Mouse (Mus musculus) midbrain, embryonic 16.5 days (tissue): ENCODE data around the gene Gm20388. TPM values are rescaled to one million over a fixed set of nuclear protein-coding genes. Genes with fewer than 3 reads are reported as not detected.

Experiments
- ATAC-seq: fragments of 200-750 bp; cut with Nextera tagmentation; 2 replicates; pipeline ENCODE4 v1.8.0; 2017; ENCODE audit warnings: moderate TSS enrichment
- H3K27ac ChIP-seq: fragments of 300-500 bp; sonication (generic); 2 replicates; pipeline ENCODE4 v1.5.1; 2014; ENCODE audit warnings: mild to moderate bottlenecking, low read length, mixed read lengths
- H3K27me3 ChIP-seq: fragments of 300-500 bp; sonication (generic); 2 replicates; pipeline ENCODE4 v1.6.1; 2014; ENCODE audit warnings: low read depth, low read length, mixed read lengths; ENCODE audit not compliant: control insufficient read depth, insufficient read depth
- H3K36me3 ChIP-seq: fragments of 300-500 bp; sonication (generic); 2 replicates; pipeline ENCODE4 v1.6.1; 2014; ENCODE audit warnings: mild to moderate bottlenecking, low read length, moderate library complexity, mixed read lengths; ENCODE audit not compliant: control insufficient read depth, insufficient read depth
- H3K4me1 ChIP-seq: fragments of 300-500 bp; sonication (generic); 2 replicates; pipeline ENCODE4 v1.6.1; 2014; ENCODE audit warnings: mild to moderate bottlenecking, low read length, mixed read lengths; ENCODE audit not compliant: control insufficient read depth, insufficient read depth
- H3K4me2 ChIP-seq: fragments of 300-500 bp; sonication (generic); 2 replicates; pipeline ENCODE4 v1.6.1; 2014; ENCODE audit warnings: mild to moderate bottlenecking, low read length, mixed read lengths
- H3K4me3 ChIP-seq: fragments of 300-500 bp; sonication (generic); 2 replicates; pipeline ENCODE4 v1.5.1; 2014; ENCODE audit warnings: low read depth, mild to moderate bottlenecking, low read length, moderate library complexity, mixed read lengths
- H3K9ac ChIP-seq: fragments of 300-500 bp; sonication (generic); 2 replicates; pipeline ENCODE4 v1.6.1; 2014; ENCODE audit warnings: low read depth, low read length, mixed read lengths
- H3K9me3 ChIP-seq: fragments of 300-500 bp; sonication (generic); replicated peaks from 2 replicates; pipeline ENCODE4 v1.6.1; 2014; ENCODE audit warnings: mild to moderate bottlenecking, low read length, mixed read lengths; ENCODE audit not compliant: control insufficient read depth, poor library complexity, severe bottlenecking
- WGBS: fragments of 180-500 bp; shearing (Covaris S2); extraction: QIAGEN DNeasy Blood & Tissue Kit; methylation state at CpG from one replicate; pipeline ENCODE4 v1.1.7; 2014; 5-methylcytosine and 5-hydroxymethylcytosine counted together
- polyA plus RNA-seq: library from polyadenylated mRNA; unstranded; fragments of >200 nt; fragmentation: Nextera tagmentation; extraction: Ambion mirVana; gene quantifications from 2 replicates; pipeline ENCODE4 v1.2.1, GENCODE M21; 2015

The Gm20388 gene
- polyA plus RNA-seq, 1 experiment from 2014 or later: 7.5 TPM

DNA sequence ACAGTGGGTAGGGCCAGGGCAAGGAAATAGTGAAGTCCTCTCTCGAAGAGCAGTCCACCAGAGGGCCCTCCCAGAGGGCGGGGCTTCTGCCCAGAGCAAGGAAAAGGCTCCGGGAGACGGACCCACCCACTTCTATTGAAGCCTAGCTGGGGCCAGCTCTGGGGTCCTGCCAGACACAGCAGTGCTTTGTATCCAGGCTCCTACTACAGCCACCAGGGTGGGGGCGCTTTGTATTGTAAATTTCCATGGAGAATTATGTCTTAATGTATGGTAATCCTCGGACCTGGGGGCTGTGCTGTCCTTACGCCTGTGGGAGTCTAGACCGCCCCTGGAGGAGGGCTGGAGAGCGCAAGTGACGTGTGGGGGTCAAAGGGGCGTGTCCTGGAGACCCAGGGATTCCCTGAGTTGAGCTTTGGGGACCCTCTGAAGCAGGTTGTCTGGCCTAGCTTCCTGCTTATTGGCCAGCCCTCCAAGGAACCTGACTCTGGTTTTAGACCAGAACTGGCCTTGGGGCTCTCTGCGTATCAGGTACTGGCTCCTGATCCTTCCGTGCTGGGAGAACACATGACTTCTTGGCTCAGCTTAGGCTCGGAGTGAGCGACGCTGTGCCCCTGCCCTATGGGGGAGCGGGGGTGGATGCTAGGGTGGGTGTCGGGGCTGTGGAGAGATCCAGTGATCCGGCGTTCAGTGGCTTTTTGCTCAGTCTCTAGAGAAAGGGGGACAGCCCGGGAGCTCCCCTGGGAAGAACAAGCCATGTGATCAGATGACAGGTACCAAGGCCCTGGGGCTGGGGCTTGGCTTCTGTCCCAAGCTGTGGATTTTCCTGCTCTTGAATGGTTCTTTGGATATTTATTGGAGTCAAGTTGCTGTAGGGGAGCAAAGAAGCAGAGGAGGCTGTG is 598.7 kb downstream of the Gm20388 start:
- Histone ChIP-seq H3K4me1 (peaks cover 92% of the 10 kb centered on the region), H3K4me3 (no peak overlapping the region), H3K4me2 (peak overlapping the region; percentile 36; the same call in 1 of the 2 replicates), H3K36me3 (no peaks in the 10 kb centered on the region), H3K9ac (peak overlapping the region; percentile 12; the same call in 1 of the 2 replicates), H3K27ac (0 out of 2 replicates have a peak overlapping the region, but pooled peaks have one; percentile 35), H3K9me3 (no peaks in the 10 kb centered on the region), H3K27me3 (no peaks in the 10 kb centered on the region)
- peak; percentile 34; the same call in 1 of the 2 replicates for ATAC-seq
- 4% methylated on average over 21 of the region's 21 CpGs for WGBS

DNA sequence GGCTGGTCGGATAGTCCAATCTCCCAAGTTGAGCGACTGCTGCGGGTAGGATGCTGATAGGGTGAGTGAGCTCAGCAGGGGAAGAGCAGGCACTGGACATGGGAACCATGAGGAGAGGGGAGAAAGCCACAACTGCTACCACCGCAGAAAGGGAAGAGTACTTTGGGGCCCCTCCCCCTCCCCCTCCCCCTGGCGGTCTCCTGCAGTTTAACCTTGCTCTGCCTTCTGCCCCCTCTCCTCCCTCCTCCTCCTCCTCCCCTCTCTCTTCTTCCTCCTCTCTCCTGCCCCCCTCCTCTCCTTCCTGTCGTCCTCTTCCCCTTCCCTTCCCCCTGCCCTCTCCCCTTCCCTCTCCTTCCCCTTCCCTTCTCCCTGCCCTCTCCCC is 599.4 kb downstream of the Gm20388 start:
- H3K9me3 ChIP-seq: no peaks in the 10 kb centered on the region
- H3K27ac ChIP-seq: no peak overlapping the region
- ATAC-seq: no peak
- no peaks in the 10 kb centered on the region for H3K27me3 ChIP-seq
- no peak overlapping the region for H3K4me3 ChIP-seq
- 5% methylated on average over 4 of the region's 6 CpGs for WGBS
- H3K36me3 ChIP-seq: no peaks in the 10 kb centered on the region
- H3K4me2 ChIP-seq: no peak overlapping the region
- H3K4me1 ChIP-seq: peaks cover 87% of the 10 kb centered on the region
- no peak overlapping the region for H3K9ac ChIP-seq

DNA sequence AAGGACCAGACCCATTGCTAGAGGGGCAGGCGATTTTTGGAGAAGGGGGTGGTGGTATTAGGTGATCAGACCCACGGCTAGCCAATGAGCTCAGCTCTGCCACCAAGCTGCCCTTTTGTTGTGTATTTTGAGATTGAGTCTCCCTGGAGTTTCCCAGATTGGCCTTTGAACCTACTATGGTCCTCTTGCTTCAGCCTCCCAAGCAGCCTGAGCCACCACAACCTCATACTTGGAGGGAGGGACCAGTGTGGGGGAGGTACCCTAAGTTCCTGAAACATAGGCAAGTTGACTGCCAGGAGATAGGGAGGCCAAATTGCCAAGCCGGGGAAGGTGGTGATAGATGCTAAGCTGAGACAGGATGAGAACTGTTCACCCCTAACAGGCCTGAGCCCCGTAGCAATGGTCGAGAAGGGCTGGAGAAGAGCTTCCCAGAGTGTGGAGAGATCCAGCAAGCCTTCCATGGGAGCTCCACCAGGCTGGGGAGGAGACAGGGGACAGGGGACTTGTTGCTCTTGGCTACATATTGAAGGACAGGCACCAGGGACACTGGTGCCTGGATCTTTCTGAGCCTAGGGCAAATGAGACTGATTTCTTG is 600.3 kb downstream of the Gm20388 start:
- no peak for ATAC-seq
- WGBS: 30% methylated on average over 5 of the region's 5 CpGs
- peaks cover 79% of the 10 kb centered on the region for H3K4me1 ChIP-seq
- H3K27ac ChIP-seq: no peak overlapping the region; the same call in 1 of the 2 replicates
- H3K9me3 ChIP-seq: no peaks in the 10 kb centered on the region
- no peaks in the 10 kb centered on the region for H3K36me3 ChIP-seq
- H3K27me3 ChIP-seq: no peaks in the 10 kb centered on the region
- no peak overlapping the region for H3K9ac ChIP-seq
- H3K4me3 ChIP-seq: no peak overlapping the region
- no peak overlapping the region for H3K4me2 ChIP-seq

DNA sequence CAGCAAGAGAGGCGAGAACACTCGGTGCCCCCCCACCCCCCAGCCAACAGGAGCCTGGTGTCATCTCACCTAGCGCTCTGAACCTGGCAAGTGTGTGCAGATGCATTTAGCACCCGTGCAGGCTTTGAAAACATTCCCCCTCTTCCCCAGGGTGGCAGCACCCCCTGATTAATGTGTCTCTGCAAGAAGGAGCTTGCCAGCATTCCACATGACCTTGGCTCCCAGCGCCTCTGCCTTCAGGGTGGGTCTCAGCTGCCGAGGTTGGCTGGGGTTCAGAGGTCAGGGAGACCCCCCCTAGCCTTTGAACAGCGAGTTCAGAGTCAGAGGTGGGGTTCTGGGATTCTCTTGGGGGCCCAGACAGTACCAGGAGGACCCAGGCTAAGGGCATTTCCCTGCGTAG is 601.1 kb downstream of the Gm20388 start:
- Histone ChIP-seq H3K36me3 (no peaks in the 10 kb centered on the region), H3K27ac (peak overlapping the region; percentile 62)
- 33% methylated on average over 8 of the region's 8 CpGs for WGBS

DNA sequence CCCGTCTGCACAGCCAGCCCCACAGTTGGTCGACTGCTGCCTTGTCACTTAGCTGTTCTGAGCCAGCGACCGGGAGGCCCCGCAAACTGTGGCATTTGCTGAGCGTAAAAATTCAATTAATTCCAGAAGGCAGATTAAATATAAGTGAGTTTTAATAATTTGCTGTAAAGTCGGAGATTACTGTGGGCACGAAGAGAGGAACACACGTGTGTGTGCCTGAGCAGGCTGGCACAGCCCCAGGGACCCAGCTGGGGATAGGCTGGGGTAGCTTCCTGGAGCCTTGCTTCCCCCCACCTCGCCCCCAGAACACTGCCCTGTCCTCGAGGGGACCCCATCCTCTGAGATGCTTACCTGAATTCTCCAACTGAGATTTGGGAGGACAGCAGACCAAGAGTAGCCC is 601.7 kb downstream of the Gm20388 start:
- Histone ChIP-seq H3K4me2 (no peak overlapping the region), H3K9me3 (no peaks in the 10 kb centered on the region), H3K36me3 (no peaks in the 10 kb centered on the region), H3K4me3 (no peak overlapping the region), H3K27me3 (no peaks in the 10 kb centered on the region), H3K9ac (peak overlapping the region; percentile 61; the same call in 1 of the 2 replicates), H3K4me1 (peaks cover 84% of the 10 kb centered on the region), H3K27ac (peak overlapping the region; percentile 62; the same call in 1 of the 2 replicates)
- ATAC-seq: no peak
- WGBS: 24% methylated on average over 11 of the region's 11 CpGs

More for the DNA sequence above, 601.1 kb downstream of the Gm20388 start:
- H3K27me3 ChIP-seq: no peaks in the 10 kb centered on the region
- H3K9ac ChIP-seq: peak overlapping the region; percentile 61
- H3K4me3 ChIP-seq: no peak overlapping the region
- no peaks in the 10 kb centered on the region for H3K9me3 ChIP-seq
- no peak for ATAC-seq
- H3K4me2 ChIP-seq: no peak overlapping the region
- H3K4me1 ChIP-seq: peaks cover 79% of the 10 kb centered on the region

DNA sequence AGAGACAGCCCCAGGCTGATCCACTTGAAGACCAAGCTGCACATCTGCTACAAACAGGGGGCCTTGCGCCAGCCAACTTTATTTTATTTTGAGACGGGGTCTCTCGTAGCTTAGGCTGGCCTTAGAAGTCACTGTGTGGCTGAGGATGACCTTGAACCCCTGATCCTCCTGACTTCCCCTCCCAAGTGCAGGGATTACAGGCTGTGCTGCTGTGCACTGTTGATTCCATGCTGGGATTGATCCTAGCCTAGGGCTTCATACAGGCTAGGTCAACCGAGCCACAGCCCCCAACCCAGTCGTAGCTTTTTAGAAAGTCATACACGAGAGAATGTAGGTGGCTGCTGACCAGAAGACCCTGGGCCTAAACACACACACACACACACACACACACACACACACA is 602.5 kb downstream of the Gm20388 start:
- ATAC-seq: no peak
- peak overlapping the region; percentile 79 for H3K27ac ChIP-seq
- no peak overlapping the region for H3K4me3 ChIP-seq
- no peak overlapping the region for H3K4me2 ChIP-seq
- no peaks in the 10 kb centered on the region for H3K9me3 ChIP-seq
- no peaks in the 10 kb centered on the region for H3K36me3 ChIP-seq
- peaks cover 85% of the 10 kb centered on the region for H3K4me1 ChIP-seq
- H3K27me3 ChIP-seq: no peaks in the 10 kb centered on the region
- WGBS: 29% methylated on average over 6 of the region's 6 CpGs
- no peak overlapping the region for H3K9ac ChIP-seq

DNA sequence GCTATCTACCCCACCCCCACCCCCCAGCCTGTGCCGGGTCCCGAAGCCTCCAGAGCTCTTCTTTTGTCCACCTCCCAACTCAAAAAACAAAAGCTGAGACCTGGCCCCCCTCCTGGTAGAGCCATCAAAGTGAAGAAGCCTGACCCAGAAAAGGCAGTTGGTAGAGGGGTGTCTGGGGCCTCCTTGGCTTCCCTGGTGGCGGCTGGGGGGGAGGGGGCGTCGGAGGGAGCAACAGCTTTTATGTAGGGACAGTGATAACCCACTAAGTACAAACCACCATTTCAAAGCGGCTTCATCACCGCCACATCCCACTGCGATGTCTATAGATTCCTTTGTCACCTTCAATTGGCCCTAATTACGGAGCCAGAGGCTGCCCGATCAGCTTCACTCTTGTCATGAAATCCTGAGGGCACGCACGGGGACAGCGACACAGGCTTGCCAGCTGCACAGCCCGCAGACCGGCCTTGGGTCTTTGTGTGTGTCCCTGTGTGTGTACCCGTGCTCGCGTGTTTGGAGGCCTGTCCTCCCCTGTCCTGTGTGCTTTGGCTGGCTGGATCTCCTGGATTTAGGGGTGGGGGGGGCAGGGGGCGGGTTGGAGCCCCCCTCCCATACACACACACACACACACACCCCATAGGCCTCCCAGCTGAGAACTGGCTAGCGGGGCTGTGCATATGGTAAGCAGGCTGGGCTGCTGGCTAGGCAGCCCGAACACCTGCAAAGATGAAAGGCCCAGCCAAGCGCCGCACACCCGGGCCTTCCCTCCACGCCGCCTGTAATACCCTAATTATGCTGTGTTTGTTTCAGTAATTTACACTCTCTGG is 603.2 kb downstream of the Gm20388 start:
- peak overlapping the region; percentile 43; the same call in 1 of the 2 replicates for H3K9ac ChIP-seq
- H3K27ac ChIP-seq: peak overlapping the region; percentile 79
- no peaks in the 10 kb centered on the region for H3K27me3 ChIP-seq
- no peaks in the 10 kb centered on the region for H3K36me3 ChIP-seq
- H3K4me3 ChIP-seq: no peak overlapping the region
- ATAC-seq: peak; percentile 26; the same call in 1 of the 2 replicates
- H3K9me3 ChIP-seq: no peaks in the 10 kb centered on the region
- peak overlapping the region; percentile 39 for H3K4me2 ChIP-seq
- peaks cover 85% of the 10 kb centered on the region for H3K4me1 ChIP-seq
- WGBS: 7% methylated on average over 26 of the region's 26 CpGs

DNA sequence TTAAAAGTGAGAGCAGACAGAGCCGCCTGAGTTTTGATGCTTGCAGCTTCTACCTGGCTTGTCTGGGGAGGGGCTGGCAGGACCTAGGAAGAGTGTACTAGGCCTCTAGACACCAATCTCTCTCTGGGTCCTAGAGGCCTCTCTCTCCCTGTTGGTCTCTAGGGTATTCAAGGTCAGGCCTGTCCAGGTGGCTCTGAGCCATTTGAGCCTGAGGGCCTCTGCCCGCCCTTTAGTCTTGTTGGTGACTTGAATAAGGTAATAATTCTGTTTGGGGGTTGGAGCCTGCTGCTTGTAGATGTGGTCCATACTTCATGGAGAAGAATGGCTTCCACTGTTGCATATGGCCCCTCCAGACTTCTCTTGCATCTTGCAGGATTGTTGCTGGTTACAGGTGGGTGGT is 604.6 kb downstream of the Gm20388 start:
- Histone ChIP-seq H3K4me3 (no peak overlapping the region), H3K4me1 (peaks cover 82% of the 10 kb centered on the region), H3K9me3 (no peaks in the 10 kb centered on the region), H3K4me2 (no peak overlapping the region), H3K9ac (no peak overlapping the region), H3K27me3 (no peaks in the 10 kb centered on the region), H3K27ac (no peak overlapping the region), H3K36me3 (no peaks in the 10 kb centered on the region)
- 85% methylated on average over 2 of the region's 2 CpGs for WGBS
- no peak for ATAC-seq
